Comparison of ENCODE assay signal across 19 mouse cellular contexts in the genomic region with DNA sequence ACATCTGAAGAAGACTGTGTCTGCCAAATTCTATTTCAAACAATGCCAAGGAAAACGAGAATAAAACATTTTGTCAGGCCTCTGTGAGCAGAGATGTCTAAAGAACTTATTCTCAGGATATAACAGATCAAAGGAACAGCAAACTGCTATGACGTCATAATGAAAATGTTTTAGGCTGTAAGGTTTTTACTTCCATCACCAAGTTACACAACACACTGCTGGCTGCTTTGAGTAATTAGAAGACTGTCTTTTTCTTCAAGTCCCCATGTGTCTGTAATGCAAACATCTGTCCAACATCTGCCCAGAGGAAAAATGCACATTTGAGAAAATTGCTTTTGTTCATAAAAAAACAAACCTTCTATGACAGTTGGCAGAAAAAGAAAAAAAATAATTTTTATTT.
"Had no signal": no experiment of that assay in that cellular context is flagged by ENCODE, and none has a peak within 500 bp of the region (broad histone marks: within the 10 kb centered on the region; RNA-seq: fewer than 3 reads in every experiment).

No protein-coding gene starts in this region.

- H3K4me2 ChIP-seq: lung, embryonic 14.5 days; midbrain, embryonic 12.5 days; neural tube, embryonic 12.5 days; neural tube, embryonic 15.5 days had no signal

- ATAC-seq: midbrain, embryonic 16.5 days had no signal

- H3K4me1 ChIP-seq: midbrain, embryonic 10.5 days; midbrain, embryonic 12.5 days; neural tube, embryonic 12.5 days; neural tube, embryonic 15.5 days had no signal

- H3K4me3 ChIP-seq: midbrain, embryonic 10.5 days; midbrain, embryonic 12.5 days; myocyte; neural tube, embryonic 12.5 days; neural tube, embryonic 15.5 days had no signal

- H3K27ac ChIP-seq: midbrain, embryonic 10.5 days; midbrain, embryonic 12.5 days; neural tube, embryonic 12.5 days; neural tube, embryonic 15.5 days had no signal

- H3K36me3 ChIP-seq: midbrain, embryonic 10.5 days; midbrain, embryonic 12.5 days; neural tube, embryonic 12.5 days; neural tube, embryonic 15.5 days had no signal

- H3K9ac ChIP-seq: lung, embryonic 14.5 days; midbrain, embryonic 12.5 days; neural tube, embryonic 12.5 days; neural tube, embryonic 15.5 days had no signal

- DNase-seq: lung, adult 18-20 months; lung, embryonic 14.5 days; lung, postnatal 10 days; lung, postnatal 4 days; midbrain, embryonic 14.5 days; retina, postnatal 1 day; right cerebral cortex, adult 18-20 months; right cerebral cortex, postnatal 25 days; right cerebral cortex, postnatal 4 days; spleen, adult 18-20 months; thymus, adult 18-20 months; thymus, postnatal 14 days; thymus, postnatal 36 days had no signal

- H3K27me3 ChIP-seq: midbrain, embryonic 12.5 days; neural tube, embryonic 12.5 days; neural tube, embryonic 15.5 days had no signal

- H3K9me3 ChIP-seq: midbrain, embryonic 10.5 days; midbrain, embryonic 12.5 days; neural tube, embryonic 12.5 days; neural tube, embryonic 15.5 days had no signal
